Mouse (Mus musculus): Measurements from ENCODE around the gene Tle6. TPM values are rescaled to one million over a fixed set of nuclear protein-coding genes. Genes with fewer than 3 reads are reported as not detected.

Gene Tle6
- total and polyA plus RNA-seq, 3 experiments = 16.9 to 31.9 TPM; not detected in 1

DNA sequence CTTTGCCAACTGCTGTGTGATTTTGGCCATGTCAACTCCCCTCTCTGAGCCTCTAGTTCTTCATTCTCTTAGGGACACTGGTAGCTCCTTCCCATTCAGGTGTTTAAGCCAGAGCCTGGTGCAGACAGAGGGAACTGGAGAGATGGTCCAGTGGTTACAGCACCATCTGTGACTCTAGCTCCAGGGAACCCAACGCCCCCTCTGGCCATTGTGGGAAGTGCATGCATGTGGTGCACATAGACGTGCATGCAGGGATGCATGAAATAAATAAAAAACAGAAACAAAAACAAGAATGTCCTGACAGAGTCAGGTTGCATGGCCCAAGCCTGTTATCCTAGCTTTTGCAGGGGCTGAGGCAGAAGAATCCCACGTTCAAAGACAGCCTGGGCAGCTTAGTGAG lies 44.6 kb downstream of the Tle6 start:
- peaks cover 21% of the 10 kb centered on the region for H3K79me2 ChIP-seq (ENCODE audit: control insufficient read depth, insufficient read depth, low read length, poor library complexity)
- H3K4me3 ChIP-seq (ENCODE audit: control insufficient read depth in 1 of 2, insufficient read depth in 1 of 2, low read depth in 2 of 2, low read length in 2 of 2) = no peak overlapping the region
- H3K9me3 ChIP-seq (replicated peaks; ENCODE audit: insufficient read depth, low read length) = no peaks in the 10 kb centered on the region
- peaks cover 3 to 15% of the 10 kb centered on the region in 2 experiments; a peak in 3 of 4 replicates for H3K4me1 ChIP-seq (ENCODE audit: control insufficient read depth in 1 of 2, insufficient read depth in 2 of 2, low read length in 2 of 2)
- peak; percentile 35 for DNase-seq (ENCODE audit: low read depth, low spot score)
- no peak overlapping the region for H3K27ac ChIP-seq (ENCODE audit: control insufficient read depth, low read depth, low read length)
- H3K9ac ChIP-seq (ENCODE audit: control insufficient read depth, low read depth, low read length, poor library complexity, severe bottlenecking) = no peak overlapping the region
- TF ChIP-seq UBTF (IDR thresholded peaks at IDR 0.05; ENCODE audit: borderline replicate concordance, insufficient read depth, low read depth, low read length) (no peak), CTCF (IDR thresholded peaks at IDR 0.05 in 2 of 3, conservative IDR thresholded peaks at IDR 0.05 in 1 of 3; ENCODE audit: control insufficient read depth in 1 of 3, insufficient read depth in 1 of 3, low read depth in 2 of 3, low read length in 3 of 3, poor library complexity in 1 of 3, severe bottlenecking in 1 of 3) (peak; percentile 49 to 81 (median 50)), EP300 (IDR thresholded peaks at IDR 0.05; ENCODE audit: low read depth in 1 of 2, low read length in 2 of 2) (no peak)
- peaks cover 0 to 11% of the 10 kb centered on the region in 2 experiments; a peak in 2 of 4 replicates for H3K36me3 ChIP-seq (ENCODE audit: control insufficient read depth in 1 of 2, insufficient read depth in 2 of 2, low read length in 2 of 2)
- H3K27me3 ChIP-seq (ENCODE audit: control insufficient read depth in 1 of 2, insufficient read depth in 2 of 2, low read length in 2 of 2) = no peaks in the 10 kb centered on the region

DNA sequence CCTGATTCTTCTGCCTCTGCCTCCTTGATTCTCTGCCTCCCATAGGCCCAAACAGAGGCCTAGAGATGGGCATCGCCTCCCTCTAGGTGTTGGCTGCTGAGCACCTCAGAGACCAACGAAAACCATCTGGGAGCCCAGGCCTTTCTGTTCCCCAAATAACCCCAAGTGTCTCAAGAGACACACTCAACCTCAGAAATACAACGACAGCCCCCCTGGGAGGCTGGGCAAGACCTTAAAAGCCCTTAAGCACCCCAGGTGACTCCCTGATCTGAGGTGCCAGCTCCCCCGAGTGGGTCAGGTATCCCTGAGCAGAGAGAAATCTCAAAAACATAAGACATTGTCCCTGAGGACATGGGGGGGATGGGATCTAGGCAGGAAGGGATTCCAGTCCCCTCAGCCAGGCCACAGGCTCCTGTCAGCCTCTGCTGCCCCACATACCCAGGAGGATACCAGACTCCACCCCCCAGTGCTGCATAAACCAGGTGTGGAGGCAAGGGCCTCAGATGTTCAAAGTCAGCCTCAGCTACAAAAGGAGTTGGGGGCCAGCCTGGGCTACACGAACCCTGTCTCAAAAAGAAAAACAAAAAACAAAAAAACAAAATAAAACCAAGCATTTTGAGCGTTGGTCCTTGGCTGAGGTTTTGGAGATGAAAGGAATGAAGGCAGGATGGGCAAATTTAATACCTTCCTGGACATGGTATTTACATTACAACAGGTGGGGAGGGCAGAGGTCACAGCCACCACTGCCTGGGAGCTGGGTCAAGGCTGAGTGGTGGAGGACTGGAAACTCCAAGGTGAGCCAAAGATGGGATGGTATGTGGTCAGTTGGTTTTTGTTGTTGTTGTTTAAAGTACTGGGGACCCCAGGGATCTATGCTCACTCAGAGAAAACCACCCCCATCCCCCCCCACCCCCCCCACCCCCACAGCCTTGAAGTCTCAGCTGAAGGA lies 46.8 kb downstream of the Tle6 start:
- H3K36me3 ChIP-seq (ENCODE audit: control insufficient read depth in 1 of 2, insufficient read depth in 2 of 2, low read length in 2 of 2) = peaks cover 0 to 10% of the 10 kb centered on the region in 2 experiments; a peak in 2 of 4 replicates
- peaks cover 2% of the 10 kb centered on the region; the same call in 1 of the 2 replicates for H3K79me2 ChIP-seq (ENCODE audit: control insufficient read depth, insufficient read depth, low read length, poor library complexity)
- peaks cover 4 to 21% of the 10 kb centered on the region in 2 experiments for H3K4me1 ChIP-seq (ENCODE audit: control insufficient read depth in 1 of 2, insufficient read depth in 2 of 2, low read length in 2 of 2)
- no peak overlapping the region for H3K9ac ChIP-seq (ENCODE audit: control insufficient read depth, low read depth, low read length, poor library complexity, severe bottlenecking)
- H3K9me3 ChIP-seq (replicated peaks; ENCODE audit: insufficient read depth, low read length) = no peaks in the 10 kb centered on the region
- H3K27me3 ChIP-seq (ENCODE audit: control insufficient read depth in 1 of 2, insufficient read depth in 2 of 2, low read length in 2 of 2) = no peaks in the 10 kb centered on the region
- TF ChIP-seq SMC3 (IDR thresholded peaks at IDR 0.05; ENCODE audit: low read depth, low read length) (no peak), ZC3H11A (IDR thresholded peaks at IDR 0.05; ENCODE audit: low read depth, low read length) (no peak), NRF1 (IDR thresholded peaks at IDR 0.05; ENCODE audit: insufficient read depth, low read depth, low read length, poor library complexity, severe bottlenecking) (no peak), RAD21 (IDR thresholded peaks at IDR 0.05; ENCODE audit: low read depth, low read length) (no peak), GABPA (IDR thresholded peaks at IDR 0.05; ENCODE audit: low read depth, low read length) (no peak), JUND (IDR thresholded peaks at IDR 0.05; ENCODE audit: low read depth, low read length) (no peak), CHD2 (IDR thresholded peaks at IDR 0.05; ENCODE audit: low read length) (no peak), CTCF (IDR thresholded peaks at IDR 0.05 in 2 of 3, conservative IDR thresholded peaks at IDR 0.05 in 1 of 3; ENCODE audit: control insufficient read depth in 1 of 3, insufficient read depth in 1 of 3, low read depth in 2 of 3, low read length in 3 of 3, poor library complexity in 1 of 3, severe bottlenecking in 1 of 3) (no peak), EP300 (IDR thresholded peaks at IDR 0.05; ENCODE audit: low read depth in 1 of 2, low read length in 2 of 2) (no peak), KAT2A (conservative IDR thresholded peaks at IDR 0.05; ENCODE audit: low read depth, low read length) (no peak), SIN3A (IDR thresholded peaks at IDR 0.05; ENCODE audit: low read length) (no peak), POLR2AphosphoS2 (IDR thresholded peaks at IDR 0.05; ENCODE audit: low read length) (no peak), MAX (IDR thresholded peaks at IDR 0.05; ENCODE audit: low read length) (no peak)
- H3K27ac ChIP-seq (ENCODE audit: control insufficient read depth, low read depth, low read length) = no peak overlapping the region
- no peak overlapping the region for H3K4me3 ChIP-seq (ENCODE audit: control insufficient read depth in 1 of 2, insufficient read depth in 1 of 2, low read depth in 2 of 2, low read length in 2 of 2)
- no peak for DNase-seq (ENCODE audit: low read depth, low spot score)
